Mouse (Mus musculus) kidney, postnatal 4 days (tissue): ENCODE measurements around the gene Bdnf.

Experiments used
- DNase-seq, 2 experiments: peaks; one replicate each; pipeline ENCODE4 v3.0.0; 2021; ENCODE audit warnings: mixed read lengths in 2 of 2

The Bdnf gene

DNA sequence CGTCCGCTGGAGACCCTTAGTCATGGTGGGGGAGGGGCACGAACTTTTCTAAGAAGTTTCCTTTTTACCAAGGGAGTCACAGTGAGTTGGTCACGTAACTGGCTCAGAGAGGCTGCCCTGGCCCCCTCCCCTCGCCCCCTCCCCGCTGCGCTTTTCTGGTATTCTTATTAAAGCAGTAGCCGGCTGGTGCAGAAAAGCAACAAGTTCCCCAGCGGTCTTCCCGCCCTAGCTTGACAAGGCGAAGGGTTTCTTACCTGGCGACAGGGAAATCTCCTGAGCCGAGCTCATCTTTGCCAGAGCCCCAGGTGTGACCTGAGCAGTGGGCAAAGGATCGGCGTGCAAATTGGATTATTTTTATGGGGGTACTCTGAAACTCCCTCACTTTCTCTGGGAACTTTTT is at the start of gene Bdnf:
TSS of gene Bdnf (plus strand) at position 169 of the 400 bp plus-strand sequence.
- DNase-seq, result no peak

DNA sequence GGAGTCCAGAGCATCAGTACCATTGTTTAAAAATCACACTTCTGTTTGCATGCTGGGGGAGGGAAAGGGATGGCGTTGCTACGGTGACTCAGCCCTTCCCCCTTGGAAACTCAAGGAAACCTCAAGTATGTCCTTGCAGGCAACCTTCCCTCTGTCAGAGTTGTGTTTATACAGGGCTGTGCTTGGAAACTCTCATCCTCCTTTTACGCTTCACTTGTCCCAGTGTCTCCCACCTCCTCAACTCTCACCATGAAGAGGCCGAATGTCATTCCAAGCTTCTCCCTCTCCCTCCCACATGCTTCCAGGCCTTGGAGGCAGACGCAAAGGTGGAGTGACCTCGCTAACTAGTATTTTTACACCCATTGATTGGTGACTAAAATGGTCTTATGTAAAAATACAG is 47.6 kb upstream of the Bdnf start:
- no peak for DNase-seq

DNA sequence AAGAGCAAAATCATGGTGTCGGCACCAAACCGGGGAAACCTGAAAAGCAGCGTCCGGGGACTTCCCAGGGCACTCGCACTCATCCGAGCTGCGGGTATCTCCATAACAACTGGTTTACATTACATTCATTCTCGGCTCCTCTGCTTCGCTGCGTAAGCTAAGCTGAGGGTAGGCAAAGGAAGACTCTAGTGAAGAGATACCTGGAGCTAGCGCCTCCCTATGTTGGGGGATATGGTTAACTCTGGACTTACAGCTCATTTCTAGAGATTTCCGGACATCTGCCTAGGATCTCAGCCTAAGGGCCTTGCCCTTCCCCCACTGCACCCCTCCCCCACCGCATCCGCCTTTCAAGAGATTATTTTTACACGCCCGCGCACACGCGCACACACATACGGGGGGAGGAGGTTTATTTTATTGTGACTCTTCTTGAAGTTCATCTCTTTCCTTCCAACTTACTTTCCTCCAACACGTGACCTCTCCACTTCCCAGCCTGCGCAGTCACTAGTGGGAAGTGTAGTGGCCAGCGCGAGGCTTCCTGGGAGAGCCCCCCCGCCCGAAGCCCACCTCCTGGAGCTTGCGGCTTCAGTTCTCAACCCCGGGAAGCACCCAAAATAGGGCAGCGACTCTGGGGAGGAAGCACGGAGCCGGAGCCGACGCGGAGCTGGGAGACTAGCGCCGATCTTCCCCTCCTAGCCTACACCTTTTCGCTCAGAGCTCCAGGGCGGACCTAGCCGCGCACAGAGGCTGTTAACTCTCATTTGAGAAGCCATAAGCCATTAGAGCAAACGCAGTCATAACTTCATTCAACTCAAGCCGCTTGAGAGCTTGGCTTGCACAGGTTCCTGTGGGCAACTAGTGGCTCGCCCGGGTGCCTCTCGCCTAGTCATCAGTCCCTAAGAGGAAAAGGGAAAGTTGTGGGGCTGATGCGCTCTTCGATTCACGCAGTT is 718 bp upstream of the Bdnf start:
- DNase-seq, result peak; percentile 10 to 15

DNA sequence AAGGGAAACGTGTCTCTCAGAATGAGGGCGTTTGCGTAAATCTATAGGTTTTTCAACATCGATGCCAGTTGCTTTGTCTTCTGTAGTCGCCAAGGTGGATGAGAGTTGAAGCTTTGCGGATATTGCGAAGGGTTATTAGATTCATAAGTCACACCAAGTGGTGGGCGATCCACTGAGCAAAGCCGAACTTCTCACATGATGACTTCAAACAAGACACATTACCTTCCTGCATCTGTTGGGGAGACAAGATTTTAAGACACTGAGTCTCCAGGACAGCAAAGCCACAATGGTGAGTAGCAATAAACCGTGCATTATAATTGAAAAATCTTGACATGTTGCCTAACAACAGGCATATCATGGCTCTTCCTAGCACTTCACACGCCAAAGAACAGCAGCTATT is 551 bp downstream of the Bdnf start:
- DNase-seq, result no peak

DNA sequence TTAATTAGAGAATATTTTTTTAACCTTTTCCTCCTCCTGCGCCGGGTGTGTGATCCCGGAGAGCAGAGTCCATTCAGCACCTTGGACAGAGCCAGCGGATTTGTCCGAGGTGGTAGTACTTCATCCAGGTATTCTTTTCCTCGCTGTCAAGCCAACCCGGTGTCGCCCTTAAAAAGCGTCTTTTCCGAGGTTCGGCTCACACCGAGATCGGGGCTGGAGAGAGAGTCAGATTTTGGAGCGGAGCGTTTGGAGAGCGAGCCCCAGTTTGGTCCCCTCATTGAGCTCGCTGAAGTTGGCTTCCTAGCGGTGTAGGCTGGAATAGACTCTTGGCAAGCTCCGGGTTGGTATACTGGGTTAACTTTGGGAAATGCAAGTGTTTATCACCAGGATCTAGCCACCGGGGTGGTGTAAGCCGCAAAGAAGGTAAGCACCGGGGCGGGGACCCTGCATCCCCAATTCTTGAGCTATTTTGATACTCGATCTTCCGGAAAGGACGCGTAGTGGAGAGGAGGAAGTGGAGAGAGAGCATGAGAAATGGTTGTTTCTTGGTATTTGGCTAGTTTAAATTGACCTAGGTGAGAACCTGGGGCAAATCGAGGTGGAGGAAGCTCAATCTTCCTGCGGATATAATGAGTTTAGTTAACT is 1.6 kb downstream of the Bdnf start:
- peak; percentile 88 for DNase-seq

DNA sequence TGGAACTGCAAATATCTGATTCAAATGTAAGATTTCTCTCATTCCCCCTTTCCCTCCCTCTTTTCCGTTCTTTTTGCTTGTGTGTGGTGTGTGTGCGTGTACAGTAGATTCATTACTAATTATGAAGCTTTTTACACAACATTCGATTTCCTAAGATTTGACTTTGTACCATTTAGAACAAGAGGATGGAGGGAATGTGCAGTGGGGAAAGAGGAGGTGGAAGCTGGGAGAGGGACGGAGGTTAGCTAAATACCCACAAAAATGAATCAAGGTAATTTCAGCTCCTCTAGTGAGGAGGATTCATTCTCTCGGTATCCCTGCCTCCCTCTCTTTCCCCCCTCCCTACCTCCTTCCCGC is 2.1 kb downstream of the Bdnf start:
- DNase-seq, result no peak

DNA sequence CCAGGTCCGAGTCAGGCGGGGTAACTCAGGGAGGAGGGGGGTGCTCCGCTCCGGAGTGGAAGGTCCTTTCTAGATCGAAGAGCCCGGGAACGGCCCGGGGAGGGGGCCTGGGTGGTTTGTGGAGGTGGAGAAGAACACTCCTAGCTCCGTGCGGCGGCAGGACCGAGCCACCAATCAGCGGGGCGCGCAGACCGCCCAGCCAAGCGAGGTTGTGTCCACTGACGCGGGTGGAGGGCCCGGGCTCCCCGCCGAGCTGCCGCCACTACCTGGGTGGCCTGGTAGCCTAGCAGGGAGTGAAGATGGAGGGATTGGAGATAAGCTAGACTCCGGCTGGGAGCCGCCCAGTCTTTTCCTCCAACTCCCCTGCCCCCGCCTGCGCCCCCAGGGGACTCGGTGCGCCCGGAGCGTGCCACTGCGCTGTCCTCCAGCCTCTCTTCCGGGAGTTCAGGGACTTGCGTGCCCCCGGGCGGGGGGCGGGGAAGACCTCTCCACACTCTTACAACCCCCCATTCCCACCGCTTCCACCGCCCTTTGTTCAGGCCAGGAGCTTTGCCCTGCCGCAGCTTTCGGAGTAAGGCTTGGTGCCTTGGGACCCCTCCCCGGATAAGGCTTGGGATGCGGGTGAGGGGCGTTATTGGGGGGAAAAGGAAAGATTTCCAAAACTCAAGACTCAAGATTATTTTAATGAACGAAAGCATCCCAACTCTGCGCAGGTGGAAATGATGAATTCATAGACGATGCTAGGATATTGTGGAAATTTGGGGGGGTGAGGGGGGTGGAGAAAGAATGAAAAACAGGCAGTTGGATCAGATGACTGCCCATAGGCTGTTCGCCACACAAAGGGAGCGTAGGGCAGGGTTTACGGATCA is 3.0 kb downstream of the Bdnf start:
- peak; percentile 5 to 11 for DNase-seq

DNA sequence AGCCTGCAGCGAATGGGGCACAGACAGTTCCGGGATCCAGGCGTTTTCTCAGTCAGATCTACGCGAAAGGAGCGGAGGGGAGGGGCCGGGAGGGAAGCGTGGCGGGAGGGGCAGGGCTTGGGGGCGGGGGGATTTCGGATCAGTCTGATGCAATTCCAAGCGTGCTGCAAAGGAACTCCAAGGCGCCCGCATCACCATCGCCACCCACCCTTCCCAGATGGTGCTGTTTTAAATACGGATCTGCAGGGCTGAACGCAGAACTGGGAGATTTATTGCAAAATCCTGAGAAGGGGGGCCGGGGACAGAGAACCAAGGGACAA is 3.5 kb downstream of the Bdnf start:
- peak; percentile 25 to 27 for DNase-seq

DNA sequence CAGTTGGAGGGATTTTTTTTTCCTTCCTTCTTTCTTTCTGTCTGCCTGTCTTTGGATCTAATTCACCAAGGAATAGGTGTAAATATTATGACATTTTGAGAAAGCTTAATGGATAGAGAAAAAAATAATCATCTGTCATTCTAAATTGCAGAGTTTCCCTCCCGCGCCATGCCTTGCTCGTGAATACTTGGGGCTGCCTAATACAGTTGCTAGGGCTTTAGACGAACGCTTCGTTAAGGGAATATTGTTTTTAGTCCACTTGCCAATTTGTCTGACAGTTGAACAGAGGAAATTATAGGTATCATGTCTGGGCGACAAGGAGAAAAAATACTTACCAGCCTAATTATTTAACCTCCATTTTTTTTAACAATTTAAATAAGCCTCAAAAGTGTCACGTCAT is 4.0 kb downstream of the Bdnf start:
- no peak for DNase-seq

DNA sequence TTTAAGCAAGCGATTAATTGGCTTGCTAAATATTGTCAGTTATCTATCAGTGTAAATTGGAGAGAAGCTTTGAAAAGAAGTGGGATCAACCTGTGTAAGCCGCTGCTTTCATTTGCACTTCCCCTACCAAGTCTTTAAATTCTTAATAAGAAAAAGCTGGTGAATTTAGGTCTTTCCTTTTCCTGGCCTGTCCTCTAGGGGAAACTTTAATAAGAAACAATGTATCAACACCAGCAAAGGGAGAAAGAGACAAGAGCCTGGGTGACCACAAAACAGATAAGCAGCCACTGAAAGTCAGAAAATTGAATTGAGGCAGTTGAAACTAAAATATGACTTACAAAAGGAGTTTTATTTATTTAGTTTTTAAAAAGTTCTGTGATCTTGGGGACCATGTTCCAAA is 4.9 kb downstream of the Bdnf start:
- DNase-seq, result no peak

DNA sequence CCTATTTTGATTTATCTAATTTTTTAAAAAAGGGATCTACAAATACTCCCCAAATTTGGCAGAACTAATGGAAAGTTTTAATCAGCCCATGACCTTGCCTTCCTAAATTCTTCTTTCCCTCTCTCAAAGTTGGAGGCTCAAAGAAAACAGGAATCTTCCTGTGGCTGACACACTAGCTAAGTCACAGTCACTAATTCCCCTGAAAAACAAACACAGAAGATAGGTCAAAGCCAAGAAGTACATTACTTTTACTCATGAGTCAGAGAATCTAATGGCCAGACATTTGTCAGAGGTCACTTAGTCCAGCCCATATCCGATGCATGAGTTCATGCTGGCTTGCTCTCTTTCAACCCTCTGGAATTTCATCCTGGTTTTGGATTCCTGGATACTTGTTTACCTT is 6.6 kb downstream of the Bdnf start:
- DNase-seq, result no peak

DNA sequence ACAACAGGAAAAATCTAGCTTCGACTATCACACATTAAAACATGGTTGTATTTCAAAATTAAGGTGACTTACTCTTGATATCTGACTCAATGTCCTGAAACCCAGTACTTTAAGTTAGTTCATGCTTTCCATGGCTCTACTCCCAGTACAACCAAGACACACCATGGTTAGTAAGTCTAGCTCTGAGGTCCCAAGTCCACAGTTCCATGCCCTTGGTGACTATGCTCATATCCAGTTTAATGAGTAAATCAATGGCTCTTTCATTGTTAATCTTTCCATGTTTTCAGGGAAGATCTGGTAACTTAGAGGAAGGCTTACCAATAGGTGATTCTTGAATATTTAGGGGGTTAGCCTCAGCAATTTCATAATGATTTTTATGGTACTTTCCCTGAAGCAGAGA is 14.2 kb downstream of the Bdnf start:
- no peak for DNase-seq

DNA sequence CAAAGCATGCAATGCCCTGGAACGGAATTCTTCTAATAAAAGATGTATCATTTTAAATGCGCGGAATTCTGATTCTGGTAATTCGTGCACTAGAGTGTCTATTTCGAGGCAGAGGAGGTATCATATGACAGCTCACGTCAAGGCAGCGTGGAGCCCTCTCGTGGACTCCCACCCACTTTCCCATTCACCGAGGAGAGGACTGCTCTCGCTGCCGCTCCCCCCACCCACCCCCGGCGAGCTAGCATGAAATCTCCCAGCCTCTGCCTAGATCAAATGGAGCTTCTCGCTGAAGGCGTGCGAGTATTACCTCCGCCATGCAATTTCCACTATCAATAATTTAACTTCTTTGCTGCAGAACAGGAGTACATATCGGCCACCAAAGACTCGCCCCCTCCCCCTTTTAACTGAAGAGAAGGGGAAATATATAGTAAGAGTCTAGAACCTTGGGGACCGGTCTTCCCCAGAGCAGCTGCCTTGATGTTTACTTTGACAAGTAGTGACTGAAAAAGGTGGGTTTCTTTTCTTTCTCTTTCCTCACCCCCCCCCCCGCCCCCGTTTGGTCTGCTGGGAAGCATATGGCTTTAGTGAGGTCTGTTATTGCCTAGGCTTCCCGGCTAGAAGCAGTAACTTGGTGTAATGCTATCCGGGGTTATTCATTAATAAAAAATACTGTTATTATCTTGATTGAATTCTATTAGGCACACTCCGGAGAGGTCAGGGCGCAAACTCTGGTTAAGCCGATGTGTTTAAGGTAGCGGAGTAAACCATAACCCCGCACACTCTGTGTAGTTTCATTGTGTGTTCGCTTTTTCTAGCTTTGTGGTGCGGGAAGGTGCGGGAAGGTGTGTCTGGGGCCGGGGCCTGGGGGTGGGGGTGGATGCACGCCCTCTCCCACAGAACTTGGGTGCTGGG is 18.0 kb downstream of the Bdnf start:
- no peak for DNase-seq

DNA sequence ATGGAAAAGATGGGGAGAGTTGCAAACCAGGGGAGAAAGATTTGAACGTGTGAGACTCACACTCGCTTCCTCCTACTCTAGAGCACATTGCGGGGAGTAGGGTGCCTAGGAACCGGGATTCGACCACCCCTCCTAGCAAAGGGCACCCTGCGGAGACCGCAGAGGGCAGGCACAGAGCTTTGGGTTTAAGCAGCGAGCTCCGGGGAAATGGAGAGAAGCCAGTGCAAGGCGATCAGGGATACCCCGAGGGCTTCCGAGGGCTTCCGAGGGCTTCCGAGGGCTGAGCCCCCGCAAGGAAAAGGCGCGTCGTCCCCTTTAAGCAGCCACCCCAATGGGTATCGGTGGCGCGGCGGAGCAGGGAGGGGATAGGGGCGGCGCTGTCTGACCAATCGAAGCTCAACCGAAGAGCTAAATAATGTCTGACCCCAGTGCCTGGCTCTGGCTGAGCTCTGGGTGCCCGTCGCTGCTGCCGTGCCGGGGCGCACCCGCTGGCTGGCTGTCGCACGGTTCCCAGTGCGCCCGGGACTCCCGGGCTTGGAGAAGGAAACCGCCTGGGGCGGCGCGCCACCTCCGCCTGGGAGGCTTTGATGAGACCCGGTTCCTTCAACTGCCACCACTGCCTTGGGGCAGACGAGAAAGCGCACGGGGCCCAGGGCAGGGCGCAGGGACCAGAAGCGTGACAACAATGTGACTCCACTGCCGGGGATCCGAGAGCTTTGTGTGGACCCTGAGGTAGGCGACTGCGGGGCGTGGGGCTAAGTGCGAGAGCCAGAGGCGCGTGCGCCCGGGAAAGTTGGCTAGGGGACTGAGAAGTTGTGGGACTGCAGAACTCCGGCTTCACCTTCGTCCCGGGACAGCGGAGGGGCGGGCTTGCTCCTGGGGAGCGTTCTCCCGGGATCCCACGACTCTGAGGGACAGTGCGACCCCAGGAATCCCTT is 18.9 kb downstream of the Bdnf start:
- peak; percentile 53 to 60 for DNase-seq

DNA sequence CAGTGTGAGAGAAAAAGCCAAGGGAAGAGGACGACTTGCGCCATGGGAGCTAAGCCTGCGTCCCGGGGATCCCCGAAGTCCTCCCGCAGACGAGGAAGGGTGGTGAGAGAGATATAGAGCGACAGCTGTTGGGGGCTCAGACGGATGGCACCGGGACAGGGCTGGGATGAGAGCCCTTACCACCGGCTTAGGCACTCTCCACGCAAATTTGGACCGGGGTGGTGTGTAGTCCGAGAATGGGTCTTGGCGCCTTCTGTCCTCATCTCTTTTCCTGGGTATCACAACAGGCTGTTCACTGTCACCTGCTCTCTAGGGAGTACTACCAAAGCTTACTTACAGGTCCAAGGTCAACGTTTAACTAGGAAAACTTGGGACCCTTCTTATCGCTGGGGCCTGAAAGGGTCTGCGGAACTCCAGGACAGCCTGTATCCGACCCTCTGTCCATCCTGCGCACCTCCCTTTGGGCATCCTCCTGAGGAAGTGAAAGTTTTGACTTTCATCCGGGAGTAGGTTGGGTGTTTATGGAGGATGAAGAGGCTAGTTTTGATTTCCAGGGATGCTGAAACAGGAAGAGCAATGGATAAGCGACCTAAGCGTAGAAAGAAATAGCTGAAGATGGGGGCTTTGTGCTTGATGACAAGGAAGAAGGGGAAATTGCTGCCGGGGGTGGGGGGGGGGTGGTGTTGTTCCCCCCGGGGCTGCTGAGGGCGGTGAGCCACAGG is 19.8 kb downstream of the Bdnf start:
- DNase-seq, result no peak

DNA sequence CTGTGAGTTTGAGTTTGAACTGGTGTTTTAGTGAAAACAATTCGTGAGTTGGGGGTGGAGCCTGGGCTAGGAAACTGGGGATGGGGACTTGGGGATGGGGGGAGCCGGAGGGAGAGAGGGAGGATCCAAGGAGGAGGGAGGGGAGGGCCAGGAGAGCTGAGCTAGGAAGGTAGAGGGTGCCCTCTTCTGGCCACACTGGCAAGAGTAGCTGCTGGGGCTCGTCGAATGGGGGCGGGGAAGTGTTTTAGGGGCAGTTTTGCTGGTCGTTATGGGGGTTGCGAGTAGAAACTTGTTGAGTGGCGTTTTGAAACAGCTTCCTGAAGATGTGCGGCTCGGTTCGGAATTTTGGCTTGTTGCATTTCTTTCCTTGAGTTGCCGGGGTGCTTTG is 20.3 kb downstream of the Bdnf start:
- peak; percentile 78 to 82 for DNase-seq

DNA sequence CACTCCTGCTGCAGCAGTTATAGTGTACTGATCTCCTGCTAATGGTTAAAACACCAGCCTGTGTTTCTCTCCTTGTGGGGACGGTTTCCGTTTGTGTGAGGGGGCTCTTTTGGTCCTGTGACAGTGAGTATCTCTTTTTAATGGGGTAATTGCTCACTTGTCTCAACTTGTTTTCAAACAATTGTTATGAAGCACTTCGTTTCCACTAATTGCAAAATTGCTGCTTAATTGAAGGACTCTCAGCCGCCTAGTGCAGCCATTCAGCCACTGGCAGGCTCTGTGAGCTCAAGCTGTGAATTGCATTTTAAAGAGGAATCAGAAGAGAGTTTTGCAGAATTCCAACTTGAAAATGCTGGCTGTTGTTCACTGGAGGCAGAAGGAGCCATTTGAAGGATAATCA is 22.7 kb downstream of the Bdnf start:
- no peak for DNase-seq

DNA sequence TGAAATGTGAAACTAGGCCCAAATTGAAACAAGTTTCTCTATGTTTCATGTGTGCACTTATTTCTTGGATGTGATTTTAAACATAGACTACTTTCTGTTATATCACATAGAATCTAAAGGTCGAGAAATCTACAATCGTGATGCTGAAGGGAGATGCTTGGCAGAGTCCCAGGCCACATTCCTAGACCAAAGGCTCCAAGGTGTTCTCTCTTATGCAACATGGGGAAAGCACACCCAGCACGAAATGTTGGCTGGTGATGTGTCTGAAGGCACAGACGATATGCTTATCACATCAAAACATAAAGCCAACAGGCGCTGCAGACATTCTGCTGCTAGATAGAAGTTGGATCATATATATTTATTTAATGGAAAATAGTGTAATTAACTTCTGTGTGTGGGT is 25.8 kb downstream of the Bdnf start:
- DNase-seq, result no peak

DNA sequence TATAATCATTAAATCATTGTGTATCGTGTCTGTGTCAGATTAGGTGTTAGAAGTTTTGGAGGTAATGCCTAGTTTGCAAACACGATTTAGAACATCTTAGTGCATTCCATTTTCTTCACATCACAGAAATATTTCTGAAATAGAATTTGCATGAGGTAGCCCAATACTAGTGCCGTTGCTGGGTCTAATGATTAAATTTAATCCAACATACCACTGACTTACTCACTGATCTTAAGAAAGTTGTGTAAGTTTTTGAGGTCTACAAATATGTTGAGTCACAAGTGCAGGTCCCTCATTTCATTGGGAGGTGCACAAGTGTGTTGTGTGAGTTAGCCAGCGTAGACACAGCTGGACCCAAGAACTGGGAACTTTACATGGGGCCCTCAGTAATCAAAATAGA is 29.1 kb downstream of the Bdnf start:
- DNase-seq, result no peak

DNA sequence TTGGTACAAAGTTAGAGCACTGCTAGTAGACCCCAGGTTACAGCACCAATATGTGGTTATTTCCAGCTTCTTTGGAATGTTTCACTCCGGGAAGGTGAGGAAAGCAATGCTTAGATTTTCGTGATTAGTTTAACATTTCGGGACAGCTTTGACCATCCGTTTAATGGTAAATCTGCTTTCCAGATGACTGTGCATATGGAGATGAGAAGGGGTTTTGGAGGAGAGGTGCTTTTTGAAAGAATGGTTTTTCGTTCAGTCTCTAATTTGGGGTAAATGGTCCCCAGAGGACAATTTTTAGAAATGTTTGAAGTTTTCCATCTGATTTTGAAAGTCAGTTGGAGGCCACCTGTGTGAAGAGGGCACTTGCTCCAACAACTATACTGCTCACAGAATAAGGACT is 29.6 kb downstream of the Bdnf start:
- no peak for DNase-seq

DNA sequence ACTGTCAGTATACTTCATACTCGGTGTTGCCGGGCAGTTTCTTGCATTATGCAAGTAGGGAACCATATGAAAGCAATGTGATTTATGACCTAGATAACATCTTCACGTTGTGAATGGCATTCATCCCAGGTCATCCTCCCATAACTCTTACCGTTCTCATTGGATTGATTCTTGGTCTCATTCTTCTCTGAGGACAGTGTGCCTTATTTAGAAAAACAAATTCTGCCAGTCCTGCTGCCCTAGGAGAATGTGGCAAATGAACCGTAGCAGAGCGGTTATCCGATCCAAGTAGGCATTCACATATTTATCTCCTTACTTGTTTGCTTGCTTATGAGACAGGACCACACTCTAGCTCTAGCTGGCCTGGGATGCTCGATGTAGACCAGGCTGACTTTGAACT is 32.0 kb downstream of the Bdnf start:
- no peak for DNase-seq
